Mouse (Mus musculus) embryo, embryonic 11.5 days (tissue): ENCODE measurements around the gene Iba57.

Experiments used
- DNase-seq: peaks from one replicate; pipeline ENCODE4 v3.0.0-alpha.2; 2012; ENCODE audit warnings: low read depth, low spot score

Gene Iba57

DNA sequence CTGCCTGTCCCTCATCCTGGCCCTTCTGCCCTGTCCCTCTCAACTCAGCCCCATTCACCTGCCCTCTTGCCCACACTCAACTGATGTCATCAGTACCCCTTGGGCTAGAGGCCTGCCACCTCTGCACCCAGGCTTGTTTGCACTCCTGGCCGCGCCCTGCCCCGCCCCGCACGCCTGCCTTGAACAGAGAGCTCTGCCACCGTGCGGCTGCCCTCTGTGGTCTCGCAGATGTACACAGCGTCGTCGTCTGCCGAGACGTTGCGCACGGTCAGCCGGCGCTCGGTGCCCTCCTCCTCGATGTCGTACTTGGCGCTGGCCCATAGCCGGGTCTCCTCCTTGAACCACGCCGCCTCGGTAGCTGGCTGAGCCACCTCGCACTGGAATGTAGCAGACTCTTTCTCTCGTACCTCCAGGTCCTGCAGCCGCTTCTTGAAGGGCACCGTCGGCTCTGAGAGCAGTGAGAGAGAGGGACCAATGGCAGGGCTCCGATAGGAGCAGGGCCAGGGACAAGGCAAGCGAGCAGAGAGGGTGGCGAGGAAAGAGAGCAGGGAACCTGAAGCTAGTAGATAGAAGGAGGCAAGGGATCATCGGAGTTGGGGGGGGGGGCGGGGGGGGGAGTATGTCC lies 29.1 kb downstream of the Iba57 start:
- no peak for DNase-seq

DNA sequence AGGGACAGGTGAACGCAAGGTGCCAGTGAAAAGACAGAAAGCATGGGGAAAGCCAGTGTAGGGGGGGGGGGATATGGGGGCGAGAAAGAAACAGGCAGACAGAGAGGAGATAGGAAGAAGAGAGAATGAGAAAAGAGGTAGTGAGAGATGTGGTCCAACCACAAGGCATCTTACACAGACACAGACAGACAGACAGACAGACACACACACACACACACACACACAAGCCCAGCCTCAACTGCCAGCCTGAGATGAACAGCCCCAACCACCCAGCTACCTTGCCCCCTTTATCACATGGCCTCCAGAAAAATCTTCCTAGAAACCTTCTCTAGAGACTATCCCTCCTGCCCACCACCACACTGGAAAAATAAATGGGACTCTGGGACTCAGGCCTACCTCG lies 31.5 kb downstream of the Iba57 start:
- DNase-seq, result no peak

DNA sequence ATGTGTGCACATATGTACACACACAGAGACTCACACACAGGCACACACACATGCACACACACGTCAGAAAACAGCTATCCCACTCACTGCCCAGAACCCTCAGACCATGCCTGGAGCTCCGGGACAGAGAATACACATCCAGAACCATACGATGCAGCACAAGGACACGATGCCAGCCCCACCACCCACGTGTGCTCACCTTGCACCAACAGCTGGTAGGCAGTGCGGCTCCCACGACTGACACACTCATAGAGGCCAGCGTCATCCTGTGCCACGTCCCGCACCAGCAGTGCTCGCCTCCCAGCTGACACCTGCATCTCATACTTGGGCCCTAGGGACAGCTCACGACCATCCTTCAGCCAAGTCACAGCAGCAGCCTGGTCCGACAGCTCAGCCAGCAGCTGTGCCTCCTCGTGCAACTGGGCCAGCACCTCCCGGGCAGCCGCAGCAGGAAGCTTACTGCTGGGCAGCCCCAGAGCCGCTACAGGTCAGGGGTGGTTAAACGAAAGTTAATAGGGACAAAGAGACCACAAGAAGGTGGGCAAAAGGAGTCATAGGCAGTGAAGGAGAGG lies 32.1 kb downstream of the Iba57 start:
- DNase-seq, result no peak

DNA sequence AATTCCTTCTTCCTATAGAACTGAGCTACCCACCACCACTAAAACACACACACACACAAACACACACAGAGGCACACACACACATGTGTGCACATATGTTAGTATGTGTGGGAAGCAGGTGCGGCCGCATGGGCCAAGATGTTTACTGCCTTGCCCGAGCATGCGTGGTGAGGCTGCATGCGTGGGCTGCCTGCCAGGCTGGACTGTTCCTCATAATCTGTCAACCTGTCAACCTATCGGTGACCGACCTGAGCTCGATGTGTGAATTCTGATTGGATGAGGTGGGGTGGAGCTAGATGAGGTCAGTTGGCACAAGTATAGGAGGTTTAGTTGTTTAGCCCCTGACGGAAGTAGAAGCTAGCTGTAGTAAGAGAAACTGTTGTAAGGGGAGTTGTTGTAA lies 32.8 kb downstream of the Iba57 start:
- DNase-seq, result no peak

- DNase-seq, result no peak
Observed at GRCm38 (mm10) chr11:59105945-59106344, 57.6 kb downstream of the Iba57 start.
